Mouse (Mus musculus) testis, adult 2 months (tissue): ENCODE results near the gene Kif1b.

Experiments
- CTCF ChIP-seq: fragments of 200-500 bp; IDR thresholded peaks from 2 replicates; pipeline ENCODE4 v1.5.1; 2012; ENCODE audit warnings: low read depth, mild to moderate bottlenecking, inconsistent platforms, low read length, moderate library complexity; ENCODE audit not compliant: control insufficient read depth, insufficient read depth, insufficient replicate concordance
- POLR2A ChIP-seq: fragments of 200-500 bp; IDR thresholded peaks from 2 replicates; pipeline ENCODE4 v1.6.1; 2012; ENCODE audit warnings: low read depth, mild to moderate bottlenecking, inconsistent platforms, low read length, moderate library complexity; ENCODE audit not compliant: control insufficient read depth

- TF ChIP-seq CTCF (no peak), POLR2A (no peak)
These were observed 14.8 kb upstream of the Kif1b start for GRCm38 (mm10) chr4:149322286-149322685.
